ENCODE assay signal across 10 mouse cellular contexts in genomic region chr5:24337366-24337765, GRCm38 (mm10). TPM values are rescaled to one million over a fixed set of nuclear protein-coding genes. Genes with fewer than 3 reads are reported as not detected.
DNase-seq lines count a peak whose midpoint lies in the region; ATAC-seq and TF ChIP-seq lines count a peak whose summit lies in the region.
"Had no signal": no experiment of that assay in that cellular context is flagged by ENCODE, and none has a peak within 500 bp of the region (broad histone marks: within the 10 kb centered on the region; RNA-seq: fewer than 3 reads in every experiment).

No protein-coding gene starts in this region.

- no peak overlapping the region for H3K4me3 ChIP-seq in forebrain, embryonic 10.5 days
- H3K4me3 ChIP-seq in forebrain, embryonic 11.5 days (ENCODE audit: low read depth, low read length): no peak overlapping the region
- no peak overlapping the region for H3K4me3 ChIP-seq in kidney, postnatal 0 days (replicated peaks; ENCODE audit: low read depth, low read length)
- H3K4me3 ChIP-seq: limb, embryonic 13.5 days had no signal

- peaks cover 46% of the 10 kb centered on the region for H3K4me1 ChIP-seq in forebrain, embryonic 10.5 days
- H3K4me1 ChIP-seq in forebrain, embryonic 11.5 days (replicated peaks; ENCODE audit: control insufficient read depth, insufficient read depth, low read length): no peaks in the 10 kb centered on the region
- H3K4me1 ChIP-seq in kidney, postnatal 0 days (replicated peaks; ENCODE audit: insufficient read depth, low read length): no peaks in the 10 kb centered on the region

- no peak for DNase-seq in forebrain, embryonic 10.5 days (ENCODE audit: extremely low spot score, low spot score)
- DNase-seq in forebrain, embryonic 11.5 days (ENCODE audit: low spot score): no peak
- peak; percentile 46 for DNase-seq in testis, postnatal 10 days (ENCODE audit: low spot score)
- DNase-seq in testis, postnatal 14 days (ENCODE audit: low spot score): no peak
- peak; percentile 32 for DNase-seq in kidney, postnatal 0 days (ENCODE audit: low spot score)
- DNase-seq in embryo, embryonic 10.5 days (ENCODE audit: low spot score): no peak
- no peak for DNase-seq in MN1 (ENCODE audit: low spot score)
- no peak for DNase-seq in thymus, postnatal 4 days

- peak; percentile 25; the same call in 1 of the 2 replicates for TF ChIP-seq CTCF in kidney, postnatal 0 days (IDR thresholded peaks at IDR 0.05; ENCODE audit: low read depth)

- H3K4me2 ChIP-seq in forebrain, embryonic 11.5 days (ENCODE audit: low read depth, low read length, severe bottlenecking): no peak overlapping the region
- H3K4me2 ChIP-seq in kidney, postnatal 0 days (ENCODE audit: low read length): no peak overlapping the region
- H3K4me2 ChIP-seq: limb, embryonic 13.5 days had no signal

- H3K27ac ChIP-seq in forebrain, embryonic 10.5 days: 0 out of 2 replicates have a peak overlapping the region, but pooled peaks have one; percentile 21
- no peak overlapping the region for H3K27ac ChIP-seq in forebrain, embryonic 11.5 days (ENCODE audit: low read depth, low read length)
- H3K27ac ChIP-seq in kidney, postnatal 0 days: no peak overlapping the region
- H3K27ac ChIP-seq: limb, embryonic 13.5 days had no signal

- ATAC-seq in forebrain, embryonic 11.5 days (replicated peaks; ENCODE audit: low FRiP score): no peak
- no peak for ATAC-seq in kidney, postnatal 0 days (replicated peaks; ENCODE audit: low FRiP score, low read depth)
- ATAC-seq: forebrain, embryonic 16.5 days had no signal

- 43% methylated on average over 9 of the region's 9 CpGs for WGBS in forebrain, embryonic 10.5 days
- 45% methylated on average over 9 of the region's 9 CpGs for WGBS in forebrain, embryonic 11.5 days
- 22% methylated on average over 9 of the region's 9 CpGs for WGBS in kidney, postnatal 0 days

- H3K36me3 ChIP-seq in forebrain, embryonic 10.5 days (replicated peaks): no peaks in the 10 kb centered on the region
- H3K36me3 ChIP-seq in forebrain, embryonic 11.5 days (ENCODE audit: control insufficient read depth, insufficient read depth, low read length): no peaks in the 10 kb centered on the region
- no peaks in the 10 kb centered on the region for H3K36me3 ChIP-seq in kidney, postnatal 0 days (ENCODE audit: insufficient read depth, low read length)
- H3K36me3 ChIP-seq: limb, embryonic 13.5 days had no signal

- H3K9ac ChIP-seq in forebrain, embryonic 11.5 days (ENCODE audit: low read length): no peak overlapping the region
- no peak overlapping the region for H3K9ac ChIP-seq in kidney, postnatal 0 days (ENCODE audit: low read depth, low read length)
- H3K9ac ChIP-seq: limb, embryonic 13.5 days had no signal

- H3K27me3 ChIP-seq in forebrain, embryonic 10.5 days (ENCODE audit: poor library complexity, severe bottlenecking): no peaks in the 10 kb centered on the region
- H3K27me3 ChIP-seq in forebrain, embryonic 11.5 days (ENCODE audit: control insufficient read depth, insufficient read depth, low read length): no peaks in the 10 kb centered on the region
- H3K27me3 ChIP-seq in kidney, postnatal 0 days (ENCODE audit: insufficient read depth, low read length): no peaks in the 10 kb centered on the region
- H3K27me3 ChIP-seq: limb, embryonic 13.5 days had no signal

- no peaks in the 10 kb centered on the region for H3K9me3 ChIP-seq in forebrain, embryonic 10.5 days
- no peaks in the 10 kb centered on the region for H3K9me3 ChIP-seq in forebrain, embryonic 11.5 days (ENCODE audit: control insufficient read depth, low read length)
- H3K9me3 ChIP-seq in kidney, postnatal 0 days (replicated peaks; ENCODE audit: low read length): no peaks in the 10 kb centered on the region
- H3K9me3 ChIP-seq: limb, embryonic 13.5 days had no signal

RNA-seq across cellular contexts. Expression of gene Kcnh2, which starts 14.0 kb away (rescaled TPM):
- polyA plus RNA-seq in forebrain, embryonic 10.5 days (2016; fragmentation: Nextera tagmentation; extraction: Ambion mirVana): 17.8 and 21.3 TPM in 2 replicates
- 9.1 and 10.9 TPM in 2 replicates for polyA plus RNA-seq in forebrain, embryonic 11.5 days (2014; fragmentation: Nextera tagmentation; extraction: Ambion mirVana)
- 3.9 and 4.4 TPM in 2 replicates for polyA plus RNA-seq in kidney, postnatal 0 days (2015; fragmentation: Nextera tagmentation; extraction: Ambion mirVana)

RNA-seq across cellular contexts. Expression of gene Nos3, which starts 27.2 kb away (rescaled TPM):
- polyA plus RNA-seq in forebrain, embryonic 10.5 days (2016; fragmentation: Nextera tagmentation; extraction: Ambion mirVana): 7.6 and 8.1 TPM in 2 replicates
- polyA plus RNA-seq in forebrain, embryonic 11.5 days (2014; fragmentation: Nextera tagmentation; extraction: Ambion mirVana): 6.6 and 7.4 TPM in 2 replicates
- polyA plus RNA-seq in kidney, postnatal 0 days (2015; fragmentation: Nextera tagmentation; extraction: Ambion mirVana): 12.8 and 14.0 TPM in 2 replicates

RNA-seq across cellular contexts. Expression of gene Atg9b, which starts 54.6 kb away (rescaled TPM):
- 0.99 and 1.3 TPM in 2 replicates for polyA plus RNA-seq in forebrain, embryonic 10.5 days (2016; fragmentation: Nextera tagmentation; extraction: Ambion mirVana)
- 0.21 and 0.44 TPM in 2 replicates for polyA plus RNA-seq in forebrain, embryonic 11.5 days (2014; fragmentation: Nextera tagmentation; extraction: Ambion mirVana)
- polyA plus RNA-seq in kidney, postnatal 0 days (2015; fragmentation: Nextera tagmentation; extraction: Ambion mirVana): 0.59 and 0.60 TPM in 2 replicates

RNA-seq across cellular contexts. Expression of gene Abcb8, which starts 56.1 kb away (rescaled TPM):
- polyA plus RNA-seq in forebrain, embryonic 10.5 days (2016; fragmentation: Nextera tagmentation; extraction: Ambion mirVana): 57.1 and 61.8 TPM in 2 replicates
- polyA plus RNA-seq in forebrain, embryonic 11.5 days (2014; fragmentation: Nextera tagmentation; extraction: Ambion mirVana): 45.5 and 57.8 TPM in 2 replicates
- 48.6 and 51.7 TPM in 2 replicates for polyA plus RNA-seq in kidney, postnatal 0 days (2015; fragmentation: Nextera tagmentation; extraction: Ambion mirVana)

Comparison
In these comparisons a context has a peak if more than half of its experiments do, and no peak if none do; other contexts are left out.
1. DNase-seq: peak in testis, postnatal 10 days (single experiment) and kidney, postnatal 0 days (single experiment); none in forebrain, embryonic 10.5 days (single experiment), forebrain, embryonic 11.5 days (single experiment), testis, postnatal 14 days (single experiment), embryo, embryonic 10.5 days (single experiment), MN1 (single experiment) and thymus, postnatal 4 days (single experiment).